Mouse (Mus musculus) kidney, postnatal 25 days (tissue): ENCODE results near the gene 9030025P20Rik.
A peak's percentile ranks its signal among the peaks of the same experiment; 100 is the strongest.
"Not testable (repeated sequence)": the region's sequence is repeated elsewhere in the genome, so short reads cannot be mapped to it uniquely, and the experiment has no call there.

Experiments used
- DNase-seq, 2 experiments: peaks; one replicate each; pipeline ENCODE4 v3.0.0; 2021; ENCODE audit warnings: mixed read lengths in 2 of 2

The 9030025P20Rik gene

GRCm38 (mm10) chr17:14992522-14993138 is 14.4 kb downstream of the 9030025P20Rik start:
- not testable (repeated sequence) for DNase-seq

DNA sequence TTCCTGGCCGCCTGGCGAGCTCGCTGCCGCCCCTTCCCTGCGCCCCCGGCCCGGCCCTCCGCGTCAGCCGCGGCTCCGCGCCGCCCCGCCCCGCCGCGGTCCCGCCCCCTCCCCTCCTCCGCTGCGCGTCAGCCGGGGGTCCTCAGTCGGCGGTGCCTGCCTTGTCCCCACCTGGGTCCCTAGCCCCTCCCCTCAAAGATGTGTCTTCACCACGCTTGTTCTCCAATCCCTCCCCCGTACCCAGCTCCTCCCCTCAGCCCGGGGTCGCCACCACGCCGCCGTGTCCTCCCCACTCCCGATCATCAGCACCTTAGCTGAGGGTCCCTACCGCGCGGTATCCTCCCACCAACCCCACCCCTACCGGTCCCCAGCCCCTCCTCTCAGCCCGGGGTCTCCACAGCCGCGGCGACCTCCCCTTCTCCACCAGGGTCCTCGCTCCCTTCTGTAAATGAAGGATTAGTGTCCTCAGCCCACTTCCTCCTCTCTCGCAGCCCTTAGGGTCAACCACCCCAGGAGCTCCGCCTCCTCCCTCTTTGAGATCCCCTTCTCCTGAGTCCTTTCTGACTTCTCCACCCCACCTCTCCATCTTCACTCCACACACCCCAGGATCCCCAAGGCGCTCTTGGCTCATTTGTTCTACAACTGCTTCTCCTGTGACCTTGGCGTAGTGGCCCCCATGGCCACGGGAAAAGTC is 15.0 kb downstream of the 9030025P20Rik start:
- DNase-seq: not testable (repeated sequence)

GRCm38 (mm10) chr17:14994140-14994539 is 15.9 kb downstream of the 9030025P20Rik start:
- DNase-seq: not testable (repeated sequence)

DNA sequence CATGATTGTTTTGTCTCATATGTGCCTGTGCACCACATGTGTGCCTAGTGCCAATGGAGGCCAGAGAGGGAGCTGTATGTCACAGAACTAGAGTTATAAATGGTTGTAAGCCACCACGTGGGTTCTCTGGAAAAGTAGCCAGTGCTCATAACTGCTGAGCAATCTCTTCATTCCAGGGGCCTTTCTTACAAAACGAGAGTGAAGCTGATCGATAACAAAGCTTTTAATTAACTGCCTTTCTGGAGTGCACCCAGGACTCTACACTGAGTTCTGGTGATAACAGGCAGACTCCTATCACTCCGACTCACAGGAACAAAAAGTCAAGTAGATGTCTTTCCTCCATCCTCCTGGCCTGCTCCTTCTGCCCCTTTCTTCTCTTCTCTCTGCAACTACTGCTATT is 21.8 kb downstream of the 9030025P20Rik start:
- not testable (repeated sequence) for DNase-seq

- not testable (repeated sequence) for DNase-seq
Measured at GRCm38 (mm10) chr17:15009088-15009487, 30.8 kb downstream of the 9030025P20Rik start.

DNA sequence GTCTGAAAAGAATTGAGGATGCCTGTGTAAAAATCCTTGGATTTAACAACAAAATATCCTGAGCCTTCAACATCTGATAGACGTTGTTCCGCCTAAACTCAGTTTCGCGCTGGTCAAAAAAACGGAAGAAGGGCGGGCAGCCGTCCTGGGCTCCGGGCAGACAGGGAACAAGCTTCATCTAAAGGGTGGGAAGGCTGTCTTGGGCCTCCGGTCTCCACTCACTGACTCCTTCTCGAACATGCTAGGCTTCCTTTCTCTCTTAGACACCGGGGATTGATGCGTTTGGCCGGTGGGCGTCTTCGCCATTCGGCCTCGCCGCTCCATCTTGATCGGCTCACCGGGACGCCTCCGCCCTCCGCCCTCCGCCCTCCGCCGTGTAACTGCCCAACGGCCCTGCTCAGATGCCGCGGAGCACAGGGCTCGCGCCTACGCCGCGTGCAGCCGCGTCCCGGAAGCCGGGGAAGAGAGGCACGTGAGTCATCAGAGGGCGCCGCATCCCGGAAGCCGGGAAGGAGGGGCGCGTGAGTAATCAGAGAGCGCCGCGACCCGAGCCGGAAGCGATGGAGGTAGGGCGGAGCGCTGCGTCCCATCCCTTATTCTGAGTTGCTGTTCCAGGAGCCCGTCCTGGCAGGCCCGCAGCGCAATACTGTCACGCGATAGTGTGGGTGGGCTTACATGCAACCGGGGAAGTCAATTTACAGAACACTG is 31.6 kb downstream of the 9030025P20Rik start, which contains the start of gene Gm3435:
Gene Gm3435, plus strand, starts transcription at position 471 of the 708 bp plus-strand sequence.
- DNase-seq: not testable (repeated sequence)

- DNase-seq: peak; percentile 1 to 20
Measured at GRCm38 (mm10) chr17:15021503-15022220, 43.4 kb downstream of the 9030025P20Rik start.

GRCm38 (mm10) chr17:15023878-15024492 is 45.7 kb downstream of the 9030025P20Rik start:
- not testable (repeated sequence) for DNase-seq

DNA sequence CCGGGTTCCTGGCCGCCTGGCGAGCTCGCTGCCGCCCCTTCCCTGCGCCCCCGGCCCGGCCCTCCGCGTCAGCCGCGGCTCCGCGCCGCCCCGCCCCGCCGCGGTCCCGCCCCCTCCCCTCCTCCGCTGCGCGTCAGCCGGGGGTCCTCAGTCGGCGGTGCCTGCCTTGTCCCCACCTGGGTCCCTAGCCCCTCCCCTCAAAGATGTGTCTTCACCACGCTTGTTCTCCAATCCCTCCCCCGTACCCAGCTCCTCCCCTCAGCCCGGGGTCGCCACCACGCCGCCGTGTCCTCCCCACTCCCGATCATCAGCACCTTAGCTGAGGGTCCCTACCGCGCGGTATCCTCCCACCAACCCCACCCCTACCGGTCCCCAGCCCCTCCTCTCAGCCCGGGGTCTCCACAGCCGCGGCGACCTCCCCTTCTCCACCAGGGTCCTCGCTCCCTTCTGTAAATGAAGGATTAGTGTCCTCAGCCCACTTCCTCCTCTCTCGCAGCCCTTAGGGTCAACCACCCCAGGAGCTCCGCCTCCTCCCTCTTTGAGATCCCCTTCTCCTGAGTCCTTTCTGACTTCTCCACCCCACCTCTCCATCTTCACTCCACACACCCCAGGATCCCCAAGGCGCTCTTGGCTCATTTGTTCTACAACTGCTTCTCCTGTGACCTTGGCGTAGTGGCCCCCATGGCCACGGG is 46.4 kb downstream of the 9030025P20Rik start:
- not testable (repeated sequence) for DNase-seq

- not testable (repeated sequence) for DNase-seq
Measured at GRCm38 (mm10) chr17:15025513-15025912, 47.2 kb downstream of the 9030025P20Rik start.

- not testable (repeated sequence) for DNase-seq
Measured at GRCm38 (mm10) chr17:15031414-15031813, 53.1 kb downstream of the 9030025P20Rik start.

DNA sequence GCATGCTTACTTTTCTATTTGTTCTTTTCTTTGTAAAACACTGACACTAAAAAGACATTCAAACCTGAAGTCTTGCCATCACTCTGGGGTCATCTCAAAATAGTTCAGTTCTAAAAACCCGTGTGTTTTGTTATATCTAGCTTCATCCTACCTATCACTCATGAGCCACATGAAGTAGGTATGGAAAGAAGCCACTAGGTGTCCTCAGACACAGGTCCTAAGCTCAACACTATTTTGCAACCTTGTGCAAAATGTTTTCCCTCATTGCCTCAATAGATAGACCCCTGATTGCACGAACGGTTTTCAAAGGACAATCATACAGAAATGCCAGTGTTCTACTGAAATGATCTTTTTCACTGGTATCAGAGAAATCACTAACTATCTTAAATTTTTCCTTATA is 62.2 kb downstream of the 9030025P20Rik start:
- DNase-seq: not testable (repeated sequence)
